Mouse (Mus musculus): ENCODE measurements around the gene Ahdc1.

DNA sequence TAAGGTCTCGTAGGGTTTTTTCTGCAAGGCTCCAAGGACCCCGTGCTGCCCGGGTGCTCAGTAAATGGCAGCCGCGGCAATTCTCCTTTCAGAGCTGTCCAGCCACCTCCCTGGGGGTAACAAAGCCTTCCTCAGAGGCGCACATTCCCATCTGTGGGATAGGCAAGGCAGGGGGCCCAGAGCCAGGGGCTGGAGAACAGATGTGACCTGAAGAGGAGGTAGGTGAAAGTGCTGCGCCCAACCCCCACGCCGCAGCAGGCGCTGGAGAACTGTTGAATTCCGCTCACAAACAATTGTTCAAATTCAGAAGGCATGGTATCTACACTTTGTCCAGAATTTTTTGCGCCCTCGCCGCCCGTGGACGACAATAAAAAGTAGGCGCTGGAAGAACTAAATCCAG is 449 bp upstream of the Ahdc1 start:
- TF ChIP-seq CTCF (IDR thresholded peaks at IDR 0.05; ENCODE audit: low read depth) = no peak
- TF ChIP-seq EP300 (IDR thresholded peaks at IDR 0.05; ENCODE audit: low read depth) = no peak

All from heart, postnatal 0 days (tissue).